Mouse (Mus musculus) layer of hippocampus, adult 9-10 months (tissue): ENCODE data around the gene Zcchc4.

ENCODE experiments used
- DNase-seq: peaks from one replicate; pipeline ENCODE4 v3.0.0; 2022; ENCODE audit warnings: low spot score

The Zcchc4 gene

DNA sequence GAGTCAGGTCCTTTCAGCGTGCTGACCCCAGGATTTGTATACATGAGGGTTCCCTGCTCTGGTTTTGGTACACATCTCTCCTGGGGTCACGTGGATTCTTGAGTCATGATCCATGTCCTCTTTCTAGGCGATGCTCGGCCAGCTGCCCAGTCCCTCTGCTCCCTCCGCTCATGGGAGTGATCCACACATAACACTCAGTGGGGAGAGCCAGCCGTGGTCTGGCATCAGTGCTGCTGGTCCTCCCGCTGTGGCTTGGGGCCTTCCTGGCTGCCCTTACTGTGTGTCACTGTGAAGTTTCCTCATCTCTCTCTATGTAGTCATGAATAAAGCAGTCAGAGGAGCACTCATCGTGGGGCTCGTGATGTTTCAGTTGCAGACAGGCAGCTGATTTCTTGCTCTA is 18.9 kb downstream of the Zcchc4 start:
- DNase-seq, result no peak

DNA sequence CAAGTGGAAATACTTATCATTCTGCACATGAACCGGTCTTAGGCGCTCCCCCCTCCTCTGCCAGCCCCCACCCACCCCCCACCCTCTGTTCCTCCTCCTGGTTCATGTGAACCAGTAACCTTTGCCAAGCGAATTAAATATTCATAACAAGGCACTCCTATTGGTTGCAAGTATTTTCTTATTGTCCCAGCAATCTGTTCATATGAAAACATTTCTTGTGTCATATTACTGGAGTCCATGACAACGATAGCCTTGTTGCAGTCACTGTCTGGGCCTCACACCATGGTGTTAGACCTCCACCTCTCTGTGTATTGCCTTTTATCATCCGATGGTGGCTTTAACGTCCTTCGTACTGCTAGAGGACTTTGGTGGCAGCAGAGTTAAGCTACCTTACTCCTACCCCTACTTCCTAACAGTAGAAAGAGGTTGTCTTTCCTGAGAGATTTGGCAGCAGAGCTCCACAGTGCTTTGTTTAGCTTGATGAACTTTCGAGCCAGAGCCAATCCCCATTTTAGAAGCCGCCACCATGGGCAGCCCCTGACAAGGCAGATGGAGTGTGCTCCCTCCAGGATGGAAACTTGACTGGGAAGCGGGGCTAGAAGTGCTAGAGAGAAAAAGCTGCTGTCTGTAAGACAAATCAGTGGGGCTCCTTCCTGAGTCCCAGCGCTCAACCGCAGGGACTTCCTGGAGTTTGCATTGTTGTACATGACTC is 24.2 kb downstream of the Zcchc4 start:
- DNase-seq, result no peak

DNA sequence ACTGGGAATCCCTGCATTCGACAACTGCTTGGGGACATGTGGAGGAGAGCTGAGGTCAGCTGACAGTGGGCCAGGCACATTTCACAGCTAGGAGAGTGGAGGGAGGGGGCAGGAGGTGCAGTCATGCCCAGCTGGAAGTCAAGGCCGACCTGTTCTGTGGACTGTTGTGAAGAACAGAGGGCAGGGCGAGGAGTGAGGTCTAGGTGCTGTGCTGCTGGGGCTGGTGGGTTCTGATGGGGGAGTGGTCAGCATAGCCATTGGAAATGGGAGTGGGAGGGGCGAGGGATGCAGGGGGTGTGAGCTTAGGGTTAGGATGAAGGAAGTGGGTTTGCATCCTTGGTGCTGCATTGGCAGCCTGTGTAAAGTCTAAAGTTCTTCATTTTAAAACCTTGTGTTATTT is 30.6 kb downstream of the Zcchc4 start:
- DNase-seq, result no peak

DNA sequence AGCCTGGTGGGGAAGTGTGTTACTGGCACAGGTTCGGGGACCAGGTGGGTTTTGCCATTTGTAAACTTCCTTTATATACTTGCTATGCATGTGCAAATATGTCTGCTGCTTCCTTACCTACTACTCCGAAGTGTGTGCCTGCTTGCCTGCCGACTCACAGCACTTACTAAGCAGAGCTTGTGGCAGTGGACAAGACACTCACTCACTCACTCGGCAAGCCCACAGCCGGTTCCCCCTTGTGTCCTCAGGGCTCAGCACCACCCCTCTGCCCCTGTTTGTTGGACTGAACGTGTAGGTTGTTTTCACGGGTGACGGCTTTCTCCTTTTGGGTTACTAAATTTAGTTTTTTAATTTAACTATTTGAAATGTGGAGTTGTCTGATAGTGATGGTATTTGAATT is 31.1 kb downstream of the Zcchc4 start:
- DNase-seq, result no peak

DNA sequence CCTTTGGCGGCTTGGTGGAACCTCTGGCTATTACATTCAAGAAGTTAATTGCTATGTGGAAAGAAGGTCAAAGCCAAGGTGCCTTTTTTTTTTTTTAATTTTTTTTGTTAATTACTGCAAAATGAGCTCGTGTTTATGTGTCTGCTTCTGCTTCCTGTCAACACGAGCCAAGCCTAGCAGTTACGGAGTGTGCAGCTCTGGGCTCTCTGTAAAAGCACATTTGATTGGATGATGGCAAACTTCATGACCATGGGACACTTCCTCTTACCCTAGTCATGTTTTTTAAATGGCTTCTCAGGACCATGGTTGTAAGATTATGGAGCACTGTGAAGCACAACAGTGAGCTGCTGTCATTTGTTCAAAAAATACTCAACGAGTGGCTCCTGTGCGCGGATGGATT is 31.8 kb downstream of the Zcchc4 start:
- DNase-seq, result no peak

DNA sequence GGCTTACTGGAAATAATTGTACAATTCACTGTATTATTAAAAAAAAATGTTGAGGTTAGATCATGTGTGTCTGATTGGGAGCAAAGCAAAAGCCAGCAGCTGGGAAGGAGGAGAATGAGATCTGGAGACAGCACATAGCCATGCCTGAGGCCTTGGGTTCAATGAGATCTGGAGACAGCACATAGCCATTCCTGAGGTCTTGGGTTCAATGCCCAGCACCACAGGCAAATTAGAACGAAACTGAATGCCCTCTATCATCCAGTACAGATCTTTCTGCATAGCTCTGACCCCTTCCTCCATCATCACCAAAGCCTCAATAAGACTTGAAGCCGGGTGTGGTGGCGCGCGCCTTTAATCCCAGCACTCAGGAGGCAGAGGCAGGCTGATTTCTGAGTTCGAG is 35.2 kb downstream of the Zcchc4 start:
- DNase-seq, result no peak

DNA sequence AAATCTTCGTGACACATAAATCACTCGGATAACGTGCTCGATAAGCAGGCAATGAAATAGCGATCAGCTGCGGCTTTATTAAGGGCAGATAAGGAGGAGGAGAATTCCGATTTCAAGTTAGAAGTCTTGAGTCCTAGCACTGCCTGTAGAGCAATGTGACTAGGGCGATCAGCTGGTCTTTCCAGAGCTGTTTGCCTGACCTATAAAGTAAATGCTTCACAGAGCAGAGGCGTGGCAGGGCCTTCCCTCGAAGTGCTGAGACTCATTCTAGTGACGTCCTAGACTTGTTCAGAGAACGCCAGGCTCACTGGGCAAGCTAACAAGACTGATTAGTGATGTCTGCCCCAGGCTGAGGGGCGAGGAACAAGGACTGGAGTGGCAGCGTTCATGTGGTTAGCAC is 35.8 kb downstream of the Zcchc4 start:
- DNase-seq, result no peak

DNA sequence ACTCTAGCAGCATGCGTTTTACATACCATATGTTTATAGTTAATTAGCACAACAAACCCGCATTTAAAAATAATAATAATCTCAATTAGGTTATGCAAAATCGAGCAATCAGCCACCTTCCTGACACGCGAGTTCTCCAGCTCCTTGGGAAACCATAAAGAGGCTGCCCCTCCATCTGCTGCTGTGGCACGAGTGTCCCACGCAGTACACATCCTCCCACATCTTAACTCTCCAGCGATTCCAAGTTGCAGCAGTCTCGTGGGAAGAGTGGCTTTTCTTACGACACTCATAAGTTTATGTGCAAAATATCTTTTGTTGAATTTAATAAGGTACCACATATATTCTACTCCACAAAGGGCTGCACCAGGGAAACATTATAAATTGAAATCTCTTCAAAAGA is 37.2 kb downstream of the Zcchc4 start:
- no peak for DNase-seq

DNA sequence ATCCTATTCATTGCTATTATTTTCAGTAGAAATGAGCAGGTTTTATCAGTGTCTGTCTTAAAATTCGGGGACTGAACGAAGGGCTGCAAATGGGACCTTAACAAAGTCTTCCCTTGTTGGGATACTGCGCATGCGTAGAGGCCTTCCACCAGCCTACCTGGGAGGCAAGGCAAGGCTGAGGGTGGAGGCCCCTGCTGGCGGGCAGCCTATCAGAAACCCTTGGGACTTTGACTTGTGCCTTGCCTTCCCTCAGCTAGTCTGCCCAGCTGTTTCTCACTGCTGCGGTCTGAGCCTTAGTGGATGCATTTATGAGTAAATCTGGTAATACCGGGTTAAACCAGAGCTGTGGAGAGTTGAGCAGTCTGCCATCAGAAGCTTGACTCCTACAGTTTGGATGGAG is 38.1 kb downstream of the Zcchc4 start:
- DNase-seq, result no peak

DNA sequence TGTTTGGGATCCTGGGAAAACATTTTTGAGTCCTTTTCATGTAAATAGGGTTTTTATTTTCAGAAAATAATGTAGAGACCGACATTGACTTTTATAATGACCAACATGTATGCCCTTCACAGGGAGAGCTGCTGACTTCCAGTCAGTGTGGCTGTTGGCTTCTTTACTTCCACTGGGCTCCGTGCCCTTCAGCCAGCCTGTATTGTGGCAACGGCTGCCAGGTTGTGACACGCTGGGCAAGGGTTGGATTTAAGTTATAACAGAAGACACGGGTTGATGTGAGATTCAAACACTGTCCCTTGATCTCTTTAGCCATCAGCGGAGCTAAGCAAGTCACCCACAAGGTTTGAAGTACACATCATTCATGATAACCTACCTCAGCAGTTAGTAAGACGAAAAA is 43.5 kb downstream of the Zcchc4 start:
- no peak for DNase-seq

DNA sequence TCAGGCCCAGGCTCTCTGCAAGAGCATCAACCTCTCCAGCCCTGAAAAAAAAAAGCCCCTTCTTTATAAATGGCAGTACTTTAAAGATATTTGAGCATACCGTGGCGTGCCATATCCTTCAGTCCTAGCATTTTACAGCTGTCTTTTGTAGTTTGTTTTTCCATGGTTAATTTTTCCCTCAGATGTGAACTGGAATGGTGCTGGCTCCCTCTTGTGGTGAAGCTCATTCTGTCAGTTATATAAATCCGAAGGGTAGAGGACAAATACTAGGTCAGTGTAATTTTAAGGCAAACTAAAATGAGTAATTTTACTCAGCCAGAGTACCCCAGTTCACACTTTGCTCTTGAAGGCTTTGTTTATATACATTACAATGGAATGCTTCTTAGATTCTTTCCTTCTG is 46.5 kb downstream of the Zcchc4 start:
- peak; percentile 77 for DNase-seq

DNA sequence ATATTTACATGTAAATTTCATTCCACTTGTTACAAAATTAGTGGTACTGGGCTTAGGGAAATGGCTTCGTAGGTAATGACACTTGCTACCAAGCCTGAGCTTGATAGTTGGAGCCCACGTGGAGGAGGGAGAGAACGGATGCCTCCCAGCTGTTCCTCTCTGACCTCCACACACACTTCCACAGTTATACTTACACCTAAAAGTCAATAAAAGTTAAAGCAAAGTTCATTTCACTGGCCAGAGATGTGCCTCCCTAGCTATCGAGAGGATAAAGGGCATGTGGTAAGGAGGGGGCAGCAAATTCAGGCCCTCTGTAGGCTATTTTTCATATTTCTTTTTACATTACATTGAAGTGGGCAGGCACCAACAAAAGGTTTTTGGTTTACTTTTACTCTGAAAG is 52.7 kb downstream of the Zcchc4 start:
- no peak for DNase-seq

DNA sequence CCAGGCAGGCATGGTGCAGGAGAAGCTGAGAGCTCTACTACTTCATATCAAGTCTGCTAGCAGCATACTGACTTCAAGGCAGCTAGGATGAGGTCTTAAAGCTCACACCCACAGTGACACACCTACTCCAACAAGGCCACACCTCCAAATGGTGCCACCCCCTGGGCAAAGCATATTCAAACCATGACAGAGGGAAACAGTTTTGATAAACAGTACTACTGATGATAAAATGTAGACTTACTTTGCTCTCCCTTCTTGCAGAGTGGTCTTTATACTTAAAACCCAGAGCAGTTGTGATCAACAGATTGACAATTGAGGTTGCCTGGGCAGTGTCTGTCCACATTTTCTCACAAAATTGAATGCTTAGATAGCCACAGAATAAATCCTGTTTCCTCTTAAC is 57.8 kb downstream of the Zcchc4 start:
- no peak for DNase-seq

DNA sequence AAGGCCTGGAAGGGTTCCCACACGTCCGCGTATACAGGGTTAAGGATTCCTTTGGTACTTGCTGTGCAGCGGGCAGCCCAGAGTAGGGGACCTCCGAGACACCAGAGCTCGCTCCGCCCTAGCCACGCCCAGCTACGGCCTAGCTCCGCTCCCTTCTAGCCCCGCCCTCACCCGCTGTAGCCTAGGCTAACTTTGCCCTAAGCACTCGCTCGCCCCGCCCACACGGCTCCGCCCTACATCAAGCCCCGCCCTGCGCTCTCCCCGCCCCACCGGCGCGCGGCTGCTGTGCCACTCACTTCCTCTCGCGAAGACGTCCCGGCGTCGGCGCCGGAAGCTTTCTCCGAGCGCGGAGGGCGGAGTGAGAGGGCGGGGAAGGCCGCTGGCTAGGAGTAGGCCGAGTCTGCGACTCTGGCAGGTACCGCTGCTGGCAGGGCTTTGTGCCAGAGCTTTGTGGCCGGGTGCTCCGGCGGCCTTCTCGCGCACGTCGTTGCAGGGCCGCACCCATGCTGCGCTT is 58.6 kb downstream of the Zcchc4 start, which contains the start of gene Anapc4:
Gene Anapc4 (plus strand): TSS at position 252 of the 514 bp plus-strand sequence.
- peak; percentile 98 for DNase-seq

DNA sequence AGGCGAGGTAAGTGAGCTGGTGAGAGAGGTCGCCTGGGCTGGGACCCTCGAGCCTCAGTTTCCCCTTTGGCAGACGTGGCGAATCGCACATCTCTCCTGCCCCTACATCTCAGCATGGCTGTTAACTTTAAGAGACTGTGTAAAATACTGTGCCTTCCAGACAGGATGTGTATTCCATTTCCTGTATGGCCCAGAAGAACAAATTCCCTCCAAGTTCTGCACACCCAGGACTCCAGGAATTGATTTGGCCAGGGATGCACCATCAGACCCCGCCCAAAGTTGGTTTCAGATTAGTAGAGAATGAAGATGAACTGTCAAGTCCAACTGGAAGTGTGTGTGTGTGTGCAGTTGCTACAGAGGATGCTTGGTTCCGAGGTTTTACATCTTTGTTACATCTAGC is 59.2 kb downstream of the Zcchc4 start:
- DNase-seq, result no peak

DNA sequence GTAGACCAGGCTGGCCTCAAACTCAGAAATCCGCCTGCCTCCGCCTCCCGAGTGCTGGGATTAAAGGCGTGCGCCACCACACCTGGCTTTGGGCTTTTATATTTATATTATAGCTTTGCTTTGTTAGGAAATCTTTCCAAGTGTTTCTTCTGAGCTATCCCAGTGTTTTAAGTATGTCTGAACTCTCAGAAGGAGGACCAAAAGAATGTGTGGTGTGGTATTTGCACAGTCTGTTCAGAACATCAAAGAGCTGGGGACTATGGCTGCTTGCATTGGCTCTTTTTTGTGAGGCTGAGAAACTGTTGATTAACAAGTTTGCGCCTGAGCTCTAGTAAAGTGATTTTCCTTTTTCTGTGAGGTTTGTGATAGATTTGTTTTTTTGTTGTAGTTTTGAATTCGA is 69.1 kb downstream of the Zcchc4 start:
- no peak for DNase-seq

DNA sequence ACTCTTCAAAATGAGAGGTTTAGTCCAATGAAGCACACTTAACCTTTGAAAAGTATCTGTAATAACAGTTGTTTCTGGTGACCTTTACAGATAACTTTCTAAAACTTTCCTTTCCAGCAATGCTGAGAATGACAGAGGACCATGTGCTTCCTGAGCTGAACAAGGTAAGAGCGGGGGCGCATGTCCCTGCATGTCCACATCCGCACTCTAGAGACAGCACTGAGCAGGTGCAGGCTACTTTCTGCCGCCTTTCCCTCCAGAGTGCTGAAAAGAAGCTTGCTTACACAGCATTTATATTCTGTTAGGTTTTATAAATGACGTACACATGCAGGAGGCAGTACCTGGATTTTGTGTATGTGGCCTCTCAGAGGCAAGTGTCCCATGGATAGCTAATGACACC is 80.5 kb downstream of the Zcchc4 start:
- no peak for DNase-seq

DNA sequence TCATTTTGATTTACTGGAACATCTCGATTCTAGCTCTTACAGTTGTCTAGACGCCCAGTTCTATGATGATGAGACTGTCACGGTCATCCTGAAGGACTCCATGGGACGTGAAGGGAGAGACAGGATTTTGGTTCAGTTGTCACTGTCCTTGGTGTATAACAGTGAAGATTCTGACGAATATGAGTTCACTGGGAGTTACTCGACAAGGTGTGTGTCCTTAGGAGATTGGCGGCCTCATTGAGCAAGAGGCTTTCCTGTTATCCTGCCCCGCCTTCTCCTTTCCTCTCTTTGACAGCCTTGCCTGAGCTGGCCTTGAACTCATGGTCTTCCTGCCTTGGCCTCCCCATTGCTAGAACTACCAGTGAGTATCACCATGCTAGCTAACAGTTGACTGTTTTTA is 89.2 kb downstream of the Zcchc4 start:
- DNase-seq, result no peak

DNA sequence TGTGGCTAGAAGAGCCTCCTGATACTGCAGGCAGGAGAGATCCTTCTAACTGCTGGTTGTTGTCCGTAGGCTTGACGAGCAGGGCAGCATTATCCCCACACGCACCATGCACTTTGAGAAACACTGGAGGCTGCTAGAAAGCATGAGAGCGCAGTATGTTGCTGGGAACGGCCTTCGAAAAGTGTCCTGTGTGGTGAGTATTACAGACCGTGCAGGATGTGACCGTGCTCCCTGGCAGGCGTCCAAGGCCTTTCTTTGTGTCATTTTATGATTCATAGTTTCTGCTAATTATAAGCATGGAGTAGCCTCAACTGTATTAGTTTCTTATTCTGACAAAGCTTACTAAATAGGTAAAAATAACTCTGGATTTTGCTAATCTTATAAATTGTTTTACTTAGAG is 90.6 kb downstream of the Zcchc4 start:
- no peak for DNase-seq

DNA sequence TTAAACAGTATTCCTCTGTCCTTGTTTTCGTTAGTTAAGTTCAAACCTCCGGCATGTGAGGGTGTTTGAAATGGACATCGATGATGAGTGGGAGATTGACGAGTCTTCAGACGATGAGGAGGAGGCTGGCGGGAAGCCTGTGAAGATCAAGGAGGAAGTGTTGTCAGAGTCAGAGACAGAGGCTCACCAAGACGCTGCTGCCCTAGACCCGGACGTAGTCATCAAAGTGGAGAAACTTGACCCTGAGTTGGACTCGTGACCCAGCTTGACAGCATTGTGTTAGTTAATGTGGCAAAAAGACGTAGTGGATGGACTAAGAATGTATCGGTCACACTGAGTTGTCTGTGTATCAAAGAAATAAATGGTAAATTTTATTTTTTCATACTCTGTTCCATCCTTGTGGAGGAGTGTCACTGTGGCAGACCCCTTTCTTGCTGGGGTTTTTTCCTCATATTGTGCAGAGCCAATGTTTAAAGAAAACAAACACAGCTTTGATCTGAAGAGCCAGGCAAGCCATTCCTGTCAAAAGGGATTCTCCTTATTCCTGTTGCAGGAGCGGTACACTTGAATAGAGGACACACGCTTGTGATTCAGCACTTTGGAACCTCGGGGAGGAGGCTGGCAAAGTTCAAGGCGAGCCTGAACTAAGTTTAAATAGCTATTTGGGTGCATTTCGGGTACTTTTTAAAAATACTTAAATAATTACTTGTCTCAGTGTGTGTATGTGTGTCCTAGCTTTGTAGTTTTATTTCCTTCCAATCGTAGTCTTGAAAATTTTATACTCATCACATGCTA is 91.3 kb downstream of the Zcchc4 start:
- DNase-seq, result no peak

DNA sequence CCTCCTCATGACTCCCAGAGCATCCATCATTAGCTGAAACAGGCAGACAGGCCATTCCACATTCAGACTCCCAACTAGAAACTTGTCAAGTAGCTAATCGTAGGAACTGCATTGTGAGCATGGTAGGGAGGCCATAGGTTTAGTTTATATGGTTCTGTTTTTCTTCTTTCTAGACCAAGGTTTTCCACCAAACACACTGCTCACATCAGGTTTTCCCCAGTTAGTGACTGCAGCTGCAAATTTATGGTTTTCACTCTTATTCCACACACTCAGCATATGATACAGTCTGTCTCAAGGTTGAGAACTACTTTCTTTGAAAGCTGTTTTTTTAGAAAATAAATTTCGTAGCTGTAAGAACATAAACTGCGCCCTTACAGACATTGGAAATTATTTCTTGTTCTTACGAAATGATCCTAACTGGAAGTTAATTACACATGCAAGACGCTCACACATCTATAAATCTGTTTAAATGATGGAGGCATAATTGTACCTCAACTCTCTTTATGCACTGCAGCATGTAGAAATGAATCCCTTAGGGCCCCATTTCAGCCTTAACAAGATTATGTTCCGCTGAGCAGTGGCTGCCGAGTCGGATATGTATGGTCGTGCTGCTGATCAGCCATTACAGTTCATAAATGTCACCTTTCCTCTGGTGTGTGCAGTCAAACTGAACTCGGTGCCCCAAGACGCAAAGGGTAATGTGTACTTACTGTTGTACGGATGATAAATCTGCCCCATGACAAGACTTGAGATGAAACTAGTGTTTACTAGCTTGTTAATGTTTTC is 93.9 kb downstream of the Zcchc4 start:
- DNase-seq, result no peak

DNA sequence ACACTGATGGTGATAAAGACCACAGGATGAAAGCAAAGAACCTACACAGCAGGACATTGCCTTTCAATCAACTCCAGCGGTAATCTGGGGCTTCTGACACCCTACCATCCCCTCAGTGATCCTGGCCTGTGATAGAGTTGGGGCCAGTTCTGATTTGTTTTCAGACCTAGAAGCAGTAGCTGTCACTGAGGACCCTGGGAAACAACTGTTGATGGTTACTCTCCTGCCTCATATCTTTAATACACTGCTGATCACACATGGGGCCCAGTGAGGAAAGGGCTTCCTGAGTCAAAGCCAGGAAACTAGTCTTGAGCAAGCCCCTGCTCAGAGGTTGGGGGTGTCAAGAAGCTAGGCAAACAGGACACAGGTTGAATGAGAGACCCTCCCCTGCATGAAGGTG is 96.3 kb downstream of the Zcchc4 start:
- DNase-seq, result no peak

DNA sequence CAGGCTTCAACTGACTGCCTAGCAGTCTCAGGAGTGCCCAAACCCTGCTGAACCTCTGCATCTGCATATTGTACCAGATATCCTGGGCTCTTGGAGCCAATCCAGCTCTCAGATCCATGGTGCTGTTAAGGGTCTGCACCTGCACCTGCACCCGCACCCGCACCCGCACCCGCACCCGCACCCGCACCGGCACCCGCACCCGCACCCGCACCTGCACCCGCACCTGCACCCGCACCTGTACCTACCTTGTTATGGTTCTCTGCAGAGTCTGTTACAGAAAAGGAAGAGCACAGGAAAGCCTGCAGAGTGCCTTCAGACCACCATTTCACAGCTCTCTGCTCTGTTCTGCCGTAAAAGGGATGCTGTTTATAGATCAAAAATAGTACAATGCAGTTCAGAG is 96.8 kb downstream of the Zcchc4 start:
- DNase-seq, result no peak
